Mouse (Mus musculus) embryo, embryonic 10.5 days (tissue): ENCODE results near the gene Olfr1118.
"Not testable (repeated sequence)": the region's sequence is repeated elsewhere in the genome, so short reads cannot be mapped to it uniquely, and the experiment has no call there.

Experiments
- DNase-seq: peaks from one replicate; pipeline ENCODE4 v3.0.0-alpha.2; 2015; ENCODE audit warnings: low spot score

The Olfr1118 gene

DNA sequence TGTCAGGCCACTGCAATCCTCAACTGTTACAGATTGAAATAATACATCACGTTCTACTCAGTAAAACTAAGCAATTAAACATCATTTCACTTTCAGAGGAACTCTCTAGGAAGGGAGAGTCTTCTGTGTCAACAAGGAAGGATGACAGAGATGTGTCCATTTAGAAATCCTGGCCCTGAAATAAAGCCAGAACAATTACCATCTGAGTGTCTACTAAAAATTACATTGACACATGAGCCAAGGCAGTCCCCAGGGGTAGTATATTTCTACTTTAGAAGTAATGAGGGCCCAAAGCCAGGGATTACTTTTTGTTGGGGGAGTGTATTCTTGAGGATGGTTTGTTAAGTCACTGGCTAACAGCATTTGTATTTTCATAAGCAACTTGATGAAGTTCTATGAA lies at the start of gene Olfr1118:
Olfr1118 (plus strand) TSS at position 301 of the 400 bp plus-strand sequence.
- DNase-seq = no peak

DNA sequence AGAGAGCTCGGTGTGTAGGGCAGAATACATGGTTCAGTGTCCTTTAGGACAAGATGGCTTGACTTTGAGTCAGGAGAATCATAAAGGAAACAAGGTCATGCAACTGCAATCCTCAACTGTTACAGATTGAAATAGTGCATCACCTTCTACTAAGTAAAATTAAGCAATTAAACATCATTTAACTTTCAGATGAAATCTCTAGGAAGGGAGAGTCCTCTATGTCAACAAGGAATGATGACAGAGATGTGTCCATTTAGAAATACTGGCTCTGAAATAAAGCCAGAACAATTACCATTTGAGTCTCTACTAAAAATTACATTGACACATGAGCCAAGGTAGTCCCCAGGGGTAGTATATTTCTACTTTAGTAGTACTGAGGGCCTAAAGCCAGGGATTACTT lies 40.1 kb upstream of the Olfr1118 start, which contains the start of gene Olfr1116:
Olfr1116 (plus strand) TSS at position 301 of the 400 bp plus-strand sequence.
- DNase-seq = no peak

DNA sequence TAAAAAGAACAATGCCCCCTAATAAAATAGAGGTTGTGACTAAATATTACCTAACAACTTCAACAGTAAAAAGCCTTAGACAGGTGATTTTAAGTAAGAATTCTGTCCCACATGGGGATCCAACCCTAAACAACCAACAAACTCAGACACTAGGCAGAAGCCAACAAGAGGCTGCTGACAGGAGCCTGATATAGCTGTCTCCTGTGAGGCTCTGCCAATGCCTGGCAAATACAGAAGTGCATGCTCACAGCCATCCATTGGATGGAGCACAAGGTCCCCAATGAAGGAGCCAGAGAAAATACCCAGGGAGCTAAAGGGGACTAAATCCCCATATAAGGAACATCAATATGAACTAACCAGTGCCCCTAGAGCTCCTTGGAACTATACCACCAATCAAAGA lies 13.4 kb upstream of the Olfr1118 start:
- not testable (repeated sequence) for DNase-seq

DNA sequence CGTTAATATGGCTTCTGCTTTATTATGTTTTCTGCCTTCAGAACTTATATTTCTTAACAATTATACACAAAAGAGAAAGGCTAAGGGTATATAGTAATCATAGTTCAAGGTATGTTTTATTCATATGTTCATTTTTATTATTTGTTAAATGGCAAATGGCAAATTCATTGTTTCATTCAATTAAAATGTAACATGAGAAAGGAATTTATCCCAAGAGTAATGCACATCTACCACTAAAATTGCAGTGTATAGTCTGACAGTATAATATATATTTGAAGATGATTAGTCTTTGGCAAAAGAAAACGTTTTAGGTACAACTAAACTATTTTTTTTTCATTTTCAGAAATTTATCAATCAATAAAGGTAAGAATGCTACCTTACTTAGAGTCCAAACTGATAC lies 47.1 kb downstream of the Olfr1118 start, which contains the start of gene Olfr1120:
Olfr1120 (plus strand) TSS at position 301 of the 400 bp plus-strand sequence.
- no peak for DNase-seq

DNA sequence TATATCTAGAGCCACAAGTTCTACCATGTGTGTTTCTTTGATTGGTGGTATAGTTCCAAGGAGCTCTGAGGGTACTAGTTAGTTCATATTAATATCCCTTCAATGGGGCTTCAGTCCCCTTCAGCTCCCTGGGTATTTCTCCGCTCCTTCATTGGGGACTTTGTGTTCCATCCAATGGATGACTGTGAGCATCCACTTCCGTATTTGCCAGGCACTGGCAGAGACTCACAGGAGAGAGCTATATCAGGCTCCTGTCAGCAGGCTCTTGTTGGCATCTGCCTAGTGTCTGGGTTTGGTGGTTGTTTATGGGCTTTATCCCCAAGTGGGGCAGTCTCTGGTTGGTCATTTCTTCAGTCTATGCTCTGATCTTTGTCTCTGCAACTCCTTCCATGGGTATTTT lies 52.7 kb downstream of the Olfr1118 start:
- DNase-seq = not testable (repeated sequence)
